Mouse (Mus musculus): ENCODE results near the gene Cxcr4.

The Cxcr4 gene

GRCm38 (mm10) chr1:128592211-128592741 is at the start of gene Cxcr4:
Gene Cxcr4, minus strand, starts transcription at chr1:128592293.
- DNase-seq (ENCODE audit: low spot score in 2 of 2): peak in 1 of 2 experiments; percentile 68

GRCm38 (mm10) chr1:128639707-128640107 is 47.6 kb upstream of the Cxcr4 start:
- no peak for DNase-seq (ENCODE audit: low spot score in 2 of 2)

GRCm38 (mm10) chr1:128637230-128637740 is 45.2 kb upstream of the Cxcr4 start:
- no peak for DNase-seq (ENCODE audit: low spot score in 2 of 2)

- no peak for DNase-seq (ENCODE audit: low spot score in 2 of 2)
Measured at GRCm38 (mm10) chr1:128636258-128637229, 44.5 kb upstream of the Cxcr4 start.

GRCm38 (mm10) chr1:128633711-128634379 is 41.8 kb upstream of the Cxcr4 start:
- no peak for DNase-seq (ENCODE audit: low spot score in 2 of 2)

- no peak for DNase-seq (ENCODE audit: low spot score in 2 of 2)
Measured at GRCm38 (mm10) chr1:128632522-128632921, 40.4 kb upstream of the Cxcr4 start.

- no peak for DNase-seq (ENCODE audit: low spot score in 2 of 2)
Measured at GRCm38 (mm10) chr1:128626144-128626678, 34.1 kb upstream of the Cxcr4 start.

GRCm38 (mm10) chr1:128623594-128623887 is 31.4 kb upstream of the Cxcr4 start:
- no peak for DNase-seq (ENCODE audit: low spot score in 2 of 2)

- DNase-seq (ENCODE audit: low spot score in 2 of 2): no peak
Measured at GRCm38 (mm10) chr1:128622867-128623593, 30.9 kb upstream of the Cxcr4 start.

- no peak for DNase-seq (ENCODE audit: low spot score in 2 of 2)
Measured at GRCm38 (mm10) chr1:128617654-128618310, 25.7 kb upstream of the Cxcr4 start.

GRCm38 (mm10) chr1:128616586-128616985 is 24.5 kb upstream of the Cxcr4 start:
- DNase-seq (ENCODE audit: low spot score in 2 of 2): no peak

GRCm38 (mm10) chr1:128615459-128615806 is 23.3 kb upstream of the Cxcr4 start:
- DNase-seq (ENCODE audit: low spot score in 2 of 2): no peak

GRCm38 (mm10) chr1:128614653-128615458 is 22.8 kb upstream of the Cxcr4 start:
- no peak for DNase-seq (ENCODE audit: low spot score in 2 of 2)

GRCm38 (mm10) chr1:128608119-128608518 is 16.0 kb upstream of the Cxcr4 start:
- DNase-seq (ENCODE audit: low spot score in 2 of 2): no peak

GRCm38 (mm10) chr1:128607423-128607822 is 15.3 kb upstream of the Cxcr4 start:
- no peak for DNase-seq (ENCODE audit: low spot score in 2 of 2)

GRCm38 (mm10) chr1:128605794-128606193 is 13.7 kb upstream of the Cxcr4 start:
- no peak for DNase-seq (ENCODE audit: low spot score in 2 of 2)

GRCm38 (mm10) chr1:128602688-128603385 is 10.7 kb upstream of the Cxcr4 start:
- DNase-seq (ENCODE audit: low spot score in 2 of 2): no peak

GRCm38 (mm10) chr1:128602018-128602687 is 10.1 kb upstream of the Cxcr4 start:
- DNase-seq (ENCODE audit: low spot score in 2 of 2): no peak

GRCm38 (mm10) chr1:128601307-128601706 is 9.2 kb upstream of the Cxcr4 start:
- no peak for DNase-seq (ENCODE audit: low spot score in 2 of 2)
